Mouse (Mus musculus) spleen, adult 2 months (tissue): ENCODE data around the gene Zfp335.

Experiments
- CTCF ChIP-seq: fragments of 200-500 bp; IDR thresholded peaks from 2 replicates; pipeline ENCODE4 v1.5.1; 2011; ENCODE audit warnings: mild to moderate bottlenecking, inconsistent platforms; ENCODE audit not compliant: insufficient read depth, insufficient read length, insufficient replicate concordance; ENCODE audit errors: extremely low read depth
- POLR2A ChIP-seq: fragments of 200-500 bp; IDR thresholded peaks from 2 replicates; pipeline ENCODE4 v1.6.1; 2011; ENCODE audit warnings: low read depth, low read length, inconsistent platforms

- no peak for TF ChIP-seq CTCF
- no peak for TF ChIP-seq POLR2A
These were observed 16.9 kb downstream of the Zfp335 start for GRCm38 (mm10) chr2:164894644-164895043.
